Mouse (Mus musculus) CH12.LX (cell line): ENCODE measurements around the gene Rfc4. TPM values are rescaled to one million over a fixed set of nuclear protein-coding genes. Genes with fewer than 3 reads are reported as not detected.

ENCODE experiments used
- DNase-seq: peaks from one replicate; pipeline ENCODE4 v3.0.0-alpha.2; 2013; ENCODE audit errors: extremely low read depth
- H3K27ac ChIP-seq: 2 replicates; pipeline ENCODE4 v1.5.1; 2012; ENCODE audit warnings: low read depth, mild to moderate bottlenecking, control low read depth, moderate library complexity; ENCODE audit not compliant: insufficient read depth
- H3K27me3 ChIP-seq: replicated peaks from 2 replicates; pipeline ENCODE3; 2012; ENCODE audit warnings: inconsistent platforms
- H3K36me3 ChIP-seq, 2 experiments: replicated peaks in 1 of 2; 2 replicates each; pipeline versions ENCODE3 to v1.6.1; 2012; ENCODE audit warnings: inconsistent platforms in 1 of 2, low read length in 1 of 2, mild to moderate bottlenecking in 1 of 2, mixed read lengths in 1 of 2, moderate library complexity in 1 of 2; ENCODE audit not compliant: control insufficient read depth in 1 of 2, insufficient read depth in 1 of 2
- H3K4me1 ChIP-seq, 2 experiments: 2 replicates each; pipeline ENCODE4 v1.6.1; 2012; ENCODE audit warnings: inconsistent platforms in 1 of 2, moderate library complexity in 1 of 2; ENCODE audit not compliant: insufficient read depth in 2 of 2, control insufficient read depth in 1 of 2
- H3K4me2 ChIP-seq: 2 replicates; pipeline ENCODE4 v1.6.1; 2012; ENCODE audit warnings: low read depth, mild to moderate bottlenecking, control low read depth; ENCODE audit not compliant: poor library complexity, insufficient read depth, severe bottlenecking
- H3K4me3 ChIP-seq, 3 experiments: fragments of 150-350 bp in 1 of 3; sonication (generic) in 1 of 3; replicated peaks in 1 of 3; 2 replicates each; pipeline versions ENCODE3 to v1.5.1; 2011 to 2012; ENCODE audit warnings: low read depth in 2 of 3, low read length in 2 of 3, mild to moderate bottlenecking in 2 of 3, moderate library complexity in 2 of 3, control low read depth in 1 of 3, improper control_type of control experiment in 1 of 3, inconsistent platforms in 1 of 3, mixed read lengths in 1 of 3; ENCODE audit not compliant: poor library complexity in 1 of 3
- H3K79me2 ChIP-seq: replicated peaks from 2 replicates; pipeline ENCODE4 v1.6.1; 2012; ENCODE audit warnings: mild to moderate bottlenecking, moderate library complexity; ENCODE audit not compliant: control insufficient read depth, poor library complexity, insufficient read depth, severe bottlenecking; ENCODE audit errors: extremely low read depth
- H3K9ac ChIP-seq: 2 replicates; pipeline ENCODE4 v1.6.1; 2012; ENCODE audit warnings: low read depth, mild to moderate bottlenecking, control low read depth, moderate library complexity; ENCODE audit not compliant: insufficient read depth
- H3K9me3 ChIP-seq: replicated peaks from 2 replicates; pipeline ENCODE3; 2012; ENCODE audit warnings: low read length, inconsistent platforms, mixed read lengths
- CHD1 ChIP-seq: IDR thresholded peaks from 2 replicates; pipeline ENCODE4 v1.6.1; 2012; ENCODE audit warnings: low read depth, low read length, improper control_type of control experiment, inconsistent platforms
- CHD2 ChIP-seq: IDR thresholded peaks from 2 replicates; pipeline ENCODE4 v1.6.1; 2011; ENCODE audit warnings: low read length, improper control_type of control experiment
- E2F4 ChIP-seq: IDR thresholded peaks from 2 replicates; pipeline ENCODE4 v1.6.1; 2011; ENCODE audit warnings: low read depth, low read length, improper control_type of control experiment; ENCODE audit not compliant: insufficient replicate concordance
- ETS1 ChIP-seq: conservative IDR thresholded peaks from 2 replicates; pipeline ENCODE4 v1.6.1; 2012; ENCODE audit warnings: low read depth, mild to moderate bottlenecking, inconsistent platforms, low read length, improper control_type of control experiment, moderate library complexity
- HCFC1 ChIP-seq: IDR thresholded peaks from 2 replicates; pipeline ENCODE4 v1.6.1; 2012; ENCODE audit warnings: low read depth, mild to moderate bottlenecking, inconsistent platforms, low read length, improper control_type of control experiment
- IRF4 ChIP-seq: IDR thresholded peaks from 2 replicates; pipeline ENCODE4 v1.6.1; 2014; ENCODE audit warnings: low read depth, mild to moderate bottlenecking, inconsistent platforms, low read length, improper control_type of control experiment
- KAT2A ChIP-seq: IDR thresholded peaks from 2 replicates; pipeline ENCODE4 v1.6.1; 2012; ENCODE audit warnings: low read length, improper control_type of control experiment, inconsistent platforms; ENCODE audit not compliant: insufficient replicate concordance
- MAFK ChIP-seq: IDR thresholded peaks from 2 replicates; pipeline ENCODE4 v1.6.1; 2011; ENCODE audit warnings: low read length, improper control_type of control experiment; ENCODE audit not compliant: insufficient replicate concordance
- MEF2A ChIP-seq: IDR thresholded peaks from 2 replicates; pipeline ENCODE4 v1.6.1; 2014; ENCODE audit warnings: low read depth, mild to moderate bottlenecking, inconsistent platforms, low read length, improper control_type of control experiment, borderline replicate concordance
- MXI1 ChIP-seq: IDR thresholded peaks from 2 replicates; pipeline ENCODE4 v1.6.1; 2011; ENCODE audit warnings: mild to moderate bottlenecking, low read depth, low read length, improper control_type of control experiment
- NELFE ChIP-seq: IDR thresholded peaks from 2 replicates; pipeline ENCODE4 v1.6.1; 2011; ENCODE audit warnings: low read depth, low read length, improper control_type of control experiment
- PAX5 ChIP-seq: IDR thresholded peaks from 2 replicates; pipeline ENCODE4 v1.6.1; 2012; ENCODE audit warnings: low read length, inconsistent platforms, mixed read lengths
- POLR2A ChIP-seq: IDR thresholded peaks from 2 replicates; pipeline ENCODE4 v1.6.1; 2011; ENCODE audit warnings: low read depth, mild to moderate bottlenecking, improper control_type of control experiment, low read length
- RCOR1 ChIP-seq: conservative IDR thresholded peaks from 2 replicates; pipeline ENCODE4 v1.6.1; 2012; ENCODE audit warnings: low read depth, mild to moderate bottlenecking, inconsistent platforms, low read length, improper control_type of control experiment
- SMC3 ChIP-seq: IDR thresholded peaks from 2 replicates; pipeline ENCODE4 v1.6.1; 2011; ENCODE audit warnings: low read depth, low read length, improper control_type of control experiment
- TBP ChIP-seq: conservative IDR thresholded peaks from 2 replicates; pipeline ENCODE4 v1.6.1; 2011; ENCODE audit warnings: low read depth, low read length, improper control_type of control experiment
- TCF12 ChIP-seq: IDR thresholded peaks from 2 replicates; pipeline ENCODE4 v1.6.1; 2014; ENCODE audit warnings: low read depth, mild to moderate bottlenecking, inconsistent platforms, low read length, improper control_type of control experiment
- USF2 ChIP-seq: conservative IDR thresholded peaks from 2 replicates; pipeline ENCODE4 v1.6.1; 2011; ENCODE audit warnings: low read depth, low read length, improper control_type of control experiment
- ZKSCAN1 ChIP-seq: IDR thresholded peaks from 2 replicates; pipeline ENCODE4 v1.6.1; 2012; ENCODE audit warnings: low read depth, inconsistent platforms, low read length, improper control_type of control experiment, borderline replicate concordance
- ZMIZ1 ChIP-seq: IDR thresholded peaks from 2 replicates; pipeline ENCODE4 v1.6.1; 2012; ENCODE audit warnings: low read depth, mild to moderate bottlenecking, inconsistent platforms, low read length, improper control_type of control experiment
- ZNF384 ChIP-seq: IDR thresholded peaks from 2 replicates; pipeline ENCODE4 v1.6.1; 2012; ENCODE audit warnings: low read depth, low read length, improper control_type of control experiment, inconsistent platforms
- dilution Hi-C: fragments of 300-500 bp; cut with MboI; formaldehyde crosslinking; loops from 2 replicates; pipeline ENCODE4 v1.14.3; 2020; ENCODE audit warnings: low sequenced_read_pairs; ENCODE audit not compliant: extremely low pct_unique_long_range_greater_than_20kb, extremely low pct_ligation_motif_present
- in situ Hi-C: fragments of 300-500 bp; cut with MboI; formaldehyde crosslinking; loops from 3 replicates; pipeline ENCODE4 v1.14.3; 2019; ENCODE audit warnings: low sequenced_read_pairs, low pct_ligation_motif_present, low pct_unique_long_range_greater_than_20kb, mixed read lengths
- polyA plus RNA-seq: library from polyadenylated mRNA; unstranded; fragments of >175 nt; gene quantifications from 2 replicates; pipeline ENCODE4 v1.2.1, GENCODE M21; 2012; ENCODE audit warnings: low read depth; ENCODE audit not compliant: insufficient read length
- total RNA-seq, 2 experiments: library from RNA; depleted of rRNA; stranded (reverse); fragments of 300-350 nt in 1 of 2; fragments of >200 nt in 1 of 2; gene quantifications; 2 replicates each; pipeline ENCODE4 v1.2.3; 2012 to 2014

Gene Rfc4
- total and polyA plus RNA-seq, 3 experiments = 74.6 to 191 (median 121) TPM

- Histone ChIP-seq H3K4me1 (peaks cover 0 to 5% of the 10 kb centered on the region in 2 experiments; a peak in 1 of 4 replicates), H3K4me3 (no peak overlapping the region), H3K9me3 (no peaks in the 10 kb centered on the region), H3K36me3 (no peaks in the 10 kb centered on the region), H3K27ac (no peak overlapping the region), H3K4me2 (no peak overlapping the region), H3K79me2 (no peaks in the 10 kb centered on the region), H3K9ac (no peak overlapping the region)
- in situ Hi-C loops = no loop called here
- DNase-seq = no peak
- dilution Hi-C loops = no loop called here
- TF ChIP-seq IRF4 (no peak), PAX5 (no peak), CHD1 (no peak), KAT2A (no peak), POLR2A (no peak), USF2 (no peak), NELFE (no peak), HCFC1 (no peak)
- TF ChIP-seq, all 38 proteins: peak for 0
- H3K27me3 ChIP-seq = no peaks in the 10 kb centered on the region
Observed at GRCm38 (mm10) chr16:23158957-23159356, 31.4 kb upstream of the Rfc4 start.

- Histone ChIP-seq H3K9me3 (no peaks in the 10 kb centered on the region), H3K9ac (no peak overlapping the region), H3K27ac (no peak overlapping the region), H3K79me2 (no peaks in the 10 kb centered on the region), H3K36me3 (no peaks in the 10 kb centered on the region), H3K4me1 (peaks cover 0 to 5% of the 10 kb centered on the region in 2 experiments; a peak in 1 of 4 replicates), H3K4me2 (no peak overlapping the region), H3K4me3 (no peak overlapping the region), H3K27me3 (no peaks in the 10 kb centered on the region)
- dilution Hi-C loops (no loop called here), in situ Hi-C loops (no loop called here)
- TF ChIP-seq ETS1 (no peak), RCOR1 (no peak), E2F4 (no peak), MXI1 (no peak), ZMIZ1 (no peak), KAT2A (no peak), MAFK (no peak), POLR2A (no peak), TCF12 (no peak), CHD1 (no peak), ZNF384 (no peak), SMC3 (no peak), ZKSCAN1 (no peak), NELFE (no peak), TBP (no peak), MEF2A (no peak), HCFC1 (no peak), CHD2 (no peak)
- DNase-seq = no peak
Observed at GRCm38 (mm10) chr16:23158292-23158691, 30.8 kb upstream of the Rfc4 start.
